Mouse (Mus musculus): ENCODE measurements around the gene Rec8. TPM values are rescaled to one million over a fixed set of nuclear protein-coding genes. Genes with fewer than 3 reads are reported as not detected.

Gene Rec8
- 8.8 and 14.1 TPM in 2 replicates for polyA plus RNA-seq (2014; fragmentation: Nextera tagmentation; extraction: Ambion mirVana)

DNA sequence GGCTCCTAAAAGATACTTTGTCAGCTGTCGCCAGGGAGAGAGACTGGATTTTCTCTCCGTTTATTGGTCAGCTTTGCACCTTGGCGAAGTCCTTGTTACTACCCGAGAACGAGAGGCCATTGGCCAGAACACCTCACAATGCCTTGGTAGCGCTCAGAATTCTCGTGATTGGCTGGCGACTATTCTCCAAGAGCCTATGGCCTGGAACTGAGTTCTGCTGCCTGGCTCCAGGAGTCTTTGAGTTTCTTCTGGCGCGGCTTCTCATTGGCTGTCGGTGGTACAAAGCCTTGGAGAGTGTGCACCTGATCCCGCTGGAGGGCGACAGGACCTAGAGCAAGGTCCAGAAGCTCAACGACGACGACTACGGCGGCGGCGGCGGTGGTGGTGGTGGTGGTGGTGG is at the start of gene Rec8:
TSS of gene Rec8 (plus strand) at position 216 of the 400 bp plus-strand sequence.
- peaks cover 14% of the 10 kb centered on the region; the same call in 1 of the 2 replicates for H3K4me1 ChIP-seq (ENCODE audit: control insufficient read depth, insufficient read depth, low read length)
- 9% methylated on average over 21 of the region's 21 CpGs for WGBS (ENCODE audit: insufficient replicate concordance)
- ATAC-seq (replicated peaks; ENCODE audit: insufficient number of reproducible peaks, low FRiP score, low TSS enrichment) = peak; percentile 71
- no peaks in the 10 kb centered on the region for H3K9me3 ChIP-seq (replicated peaks; ENCODE audit: control insufficient read depth, low read length)
- H3K9ac ChIP-seq (ENCODE audit: low read depth, low read length) = peak within 1 kb of the TSS; percentile 56; the same call in 1 of the 2 replicates
- H3K4me2 ChIP-seq = peak within 1 kb of the TSS; percentile 57
- H3K27ac ChIP-seq (ENCODE audit: low read depth, low read length) = no peak within 1 kb of the TSS
- H3K27me3 ChIP-seq (ENCODE audit: control insufficient read depth, insufficient read depth, low read length) = no peaks in the 10 kb centered on the region
- no peaks in the 10 kb centered on the region for H3K36me3 ChIP-seq (ENCODE audit: control insufficient read depth, insufficient read depth, low read length)
- H3K4me3 ChIP-seq (ENCODE audit: low read depth, low read length) = peak within 1 kb of the TSS; percentile 35

DNA sequence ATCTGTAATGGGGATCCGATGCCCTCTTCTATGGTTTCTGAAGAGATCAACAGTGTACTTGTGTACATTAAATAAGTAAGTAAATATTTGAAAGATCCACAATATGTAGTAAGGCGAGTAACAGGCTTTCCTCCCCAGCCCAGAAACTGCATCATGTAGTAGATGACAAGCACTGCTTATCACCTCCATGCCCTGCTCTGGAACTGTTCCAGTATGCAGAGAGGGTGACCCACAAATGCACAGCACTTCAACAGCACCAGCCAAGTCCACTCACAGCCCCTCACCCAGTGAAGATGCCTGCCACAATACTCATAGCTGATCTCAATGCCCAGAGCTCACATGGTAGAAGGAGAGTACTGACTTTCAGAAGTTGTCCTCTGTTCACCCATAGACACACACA is 47.2 kb upstream of the Rec8 start:
- Histone ChIP-seq H3K27ac (ENCODE audit: low read depth, low read length) (no peak overlapping the region), H3K36me3 (ENCODE audit: control insufficient read depth, insufficient read depth, low read length) (peaks cover 25% of the 10 kb centered on the region)

GRCm38 (mm10) chr14:55571760-55572159 is 46.1 kb upstream of the Rec8 start:
- Histone ChIP-seq H3K27me3 (ENCODE audit: control insufficient read depth, insufficient read depth, low read length) (no peaks in the 10 kb centered on the region), H3K4me2 (no peak overlapping the region), H3K9ac (ENCODE audit: low read depth, low read length) (no peak overlapping the region), H3K4me1 (ENCODE audit: control insufficient read depth, insufficient read depth, low read length) (peaks cover 18% of the 10 kb centered on the region), H3K36me3 (ENCODE audit: control insufficient read depth, insufficient read depth, low read length) (peaks cover 16% of the 10 kb centered on the region), H3K9me3 (replicated peaks; ENCODE audit: control insufficient read depth, low read length) (no peaks in the 10 kb centered on the region), H3K4me3 (ENCODE audit: low read depth, low read length) (no peak overlapping the region), H3K27ac (ENCODE audit: low read depth, low read length) (no peak overlapping the region)
- ATAC-seq (replicated peaks; ENCODE audit: insufficient number of reproducible peaks, low FRiP score, low TSS enrichment) = no peak

More for the DNA sequence above, 47.2 kb upstream of the Rec8 start:
- no peaks in the 10 kb centered on the region for H3K27me3 ChIP-seq (ENCODE audit: control insufficient read depth, insufficient read depth, low read length)
- no peaks in the 10 kb centered on the region for H3K9me3 ChIP-seq (replicated peaks; ENCODE audit: control insufficient read depth, low read length)
- H3K4me1 ChIP-seq (ENCODE audit: control insufficient read depth, insufficient read depth, low read length) = peaks cover 9% of the 10 kb centered on the region
- WGBS (ENCODE audit: insufficient replicate concordance) = 85% methylated on average over 2 of the region's 2 CpGs
- no peak for ATAC-seq (replicated peaks; ENCODE audit: insufficient number of reproducible peaks, low FRiP score, low TSS enrichment)
- H3K4me2 ChIP-seq = no peak overlapping the region
- H3K9ac ChIP-seq (ENCODE audit: low read depth, low read length) = no peak overlapping the region
- H3K4me3 ChIP-seq (ENCODE audit: low read depth, low read length) = no peak overlapping the region

DNA sequence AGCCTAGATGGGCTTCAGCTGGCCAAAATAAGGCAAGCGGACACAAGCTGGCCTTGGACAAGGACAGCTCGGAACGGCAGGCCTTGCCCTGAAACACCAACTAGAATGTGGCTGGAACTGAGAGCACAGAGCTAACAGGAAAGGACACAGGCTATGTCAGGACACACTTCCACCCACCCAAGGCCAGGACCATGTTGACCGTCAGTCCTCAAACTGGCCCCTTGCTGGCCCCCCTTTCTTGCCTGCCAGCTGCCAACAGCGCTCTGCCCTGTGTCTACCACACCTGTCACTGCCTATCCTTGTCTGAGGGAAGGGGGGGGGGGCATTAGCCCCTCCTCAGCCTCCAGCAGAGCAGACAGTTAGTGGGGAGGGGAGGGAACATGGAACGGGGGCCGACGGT is 42.5 kb upstream of the Rec8 start, which contains the start of gene Fitm1:
TSS of gene Fitm1 (plus strand) at position 316 of the 400 bp plus-strand sequence.
- H3K9ac ChIP-seq (ENCODE audit: low read depth, low read length) = peak within 1 kb of the TSS; percentile 81

DNA sequence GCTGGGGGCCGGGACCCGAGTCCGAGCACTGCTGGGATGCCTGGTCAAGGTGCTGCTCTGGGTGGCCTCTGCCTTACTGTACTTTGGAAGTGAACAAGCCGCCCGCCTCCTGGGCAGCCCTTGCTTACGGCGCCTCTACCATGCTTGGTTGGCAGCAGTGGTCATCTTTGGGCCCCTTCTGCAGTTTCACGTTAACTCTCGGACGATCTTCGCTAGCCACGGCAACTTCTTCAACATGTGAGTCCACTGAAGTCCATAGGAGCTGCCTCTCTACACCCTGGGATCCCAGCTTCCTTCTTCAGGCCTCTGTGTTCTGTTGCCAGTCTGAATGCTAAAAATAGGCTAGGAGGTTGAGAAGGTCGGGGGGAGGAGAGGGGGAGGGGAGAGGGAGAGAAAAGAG is 42.1 kb upstream of the Rec8 start:
- peak overlapping the region; percentile 39 for H3K4me3 ChIP-seq (ENCODE audit: low read depth, low read length)
- H3K4me1 ChIP-seq (ENCODE audit: control insufficient read depth, insufficient read depth, low read length) = peaks cover 25% of the 10 kb centered on the region
- H3K9ac ChIP-seq (ENCODE audit: low read depth, low read length) = peak overlapping the region; percentile 81
- H3K27ac ChIP-seq (ENCODE audit: low read depth, low read length) = peak overlapping the region; percentile 98
- H3K36me3 ChIP-seq (ENCODE audit: control insufficient read depth, insufficient read depth, low read length) = peaks cover 8% of the 10 kb centered on the region; the same call in 1 of the 2 replicates
- 49% methylated on average over 13 of the region's 13 CpGs for WGBS (ENCODE audit: insufficient replicate concordance)
- no peak for ATAC-seq (replicated peaks; ENCODE audit: insufficient number of reproducible peaks, low FRiP score, low TSS enrichment)
- peak overlapping the region; percentile 68 for H3K4me2 ChIP-seq
- no peaks in the 10 kb centered on the region for H3K9me3 ChIP-seq (replicated peaks; ENCODE audit: control insufficient read depth, low read length)
- no peaks in the 10 kb centered on the region for H3K27me3 ChIP-seq (ENCODE audit: control insufficient read depth, insufficient read depth, low read length)

More for the DNA sequence above, 42.5 kb upstream of the Rec8 start, which contains the start of gene Fitm1:
- Histone ChIP-seq H3K27ac (ENCODE audit: low read depth, low read length) (peak within 1 kb of the TSS; percentile 98), H3K27me3 (ENCODE audit: control insufficient read depth, insufficient read depth, low read length) (no peaks in the 10 kb centered on the region), H3K36me3 (ENCODE audit: control insufficient read depth, insufficient read depth, low read length) (peaks cover 6% of the 10 kb centered on the region; the same call in 1 of the 2 replicates), H3K4me2 (peak within 1 kb of the TSS; percentile 68), H3K4me1 (ENCODE audit: control insufficient read depth, insufficient read depth, low read length) (peaks cover 27% of the 10 kb centered on the region), H3K4me3 (ENCODE audit: low read depth, low read length) (peak within 1 kb of the TSS; percentile 39), H3K9me3 (replicated peaks; ENCODE audit: control insufficient read depth, low read length) (no peaks in the 10 kb centered on the region)
- ATAC-seq (replicated peaks; ENCODE audit: insufficient number of reproducible peaks, low FRiP score, low TSS enrichment) = peak; percentile 62
- WGBS (ENCODE audit: insufficient replicate concordance) = 41% methylated on average over 8 of the region's 8 CpGs

DNA sequence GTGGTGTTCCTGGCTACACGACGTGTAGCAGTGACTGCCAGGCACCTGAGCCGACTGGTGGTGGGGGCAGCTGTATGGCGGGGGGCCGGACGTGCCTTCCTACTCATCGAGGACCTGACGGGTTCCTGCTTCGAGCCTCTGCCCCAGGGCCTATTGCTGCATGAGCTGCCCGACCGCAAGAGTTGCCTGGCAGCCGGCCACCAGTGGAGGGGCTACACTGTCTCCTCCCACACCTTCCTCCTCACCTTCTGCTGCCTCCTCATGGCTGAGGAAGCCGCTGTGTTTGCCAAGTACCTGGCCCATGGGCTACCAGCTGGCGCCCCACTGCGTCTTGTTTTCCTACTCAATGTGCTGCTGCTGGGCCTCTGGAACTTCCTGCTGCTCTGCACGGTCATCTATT is 41.5 kb upstream of the Rec8 start:
- Histone ChIP-seq H3K4me3 (ENCODE audit: low read depth, low read length) (peak overlapping the region; percentile 39), H3K9me3 (replicated peaks; ENCODE audit: control insufficient read depth, low read length) (no peaks in the 10 kb centered on the region), H3K36me3 (ENCODE audit: control insufficient read depth, insufficient read depth, low read length) (peaks cover 9% of the 10 kb centered on the region; the same call in 1 of the 2 replicates), H3K4me1 (ENCODE audit: control insufficient read depth, insufficient read depth, low read length) (peaks cover 25% of the 10 kb centered on the region), H3K27ac (ENCODE audit: low read depth, low read length) (peak overlapping the region; percentile 98), H3K9ac (ENCODE audit: low read depth, low read length) (peak overlapping the region; percentile 81), H3K27me3 (ENCODE audit: control insufficient read depth, insufficient read depth, low read length) (no peaks in the 10 kb centered on the region), H3K4me2 (peak overlapping the region; percentile 68)
- 61% methylated on average over 16 of the region's 16 CpGs for WGBS (ENCODE audit: insufficient replicate concordance)
- no peak for ATAC-seq (replicated peaks; ENCODE audit: insufficient number of reproducible peaks, low FRiP score, low TSS enrichment)

DNA sequence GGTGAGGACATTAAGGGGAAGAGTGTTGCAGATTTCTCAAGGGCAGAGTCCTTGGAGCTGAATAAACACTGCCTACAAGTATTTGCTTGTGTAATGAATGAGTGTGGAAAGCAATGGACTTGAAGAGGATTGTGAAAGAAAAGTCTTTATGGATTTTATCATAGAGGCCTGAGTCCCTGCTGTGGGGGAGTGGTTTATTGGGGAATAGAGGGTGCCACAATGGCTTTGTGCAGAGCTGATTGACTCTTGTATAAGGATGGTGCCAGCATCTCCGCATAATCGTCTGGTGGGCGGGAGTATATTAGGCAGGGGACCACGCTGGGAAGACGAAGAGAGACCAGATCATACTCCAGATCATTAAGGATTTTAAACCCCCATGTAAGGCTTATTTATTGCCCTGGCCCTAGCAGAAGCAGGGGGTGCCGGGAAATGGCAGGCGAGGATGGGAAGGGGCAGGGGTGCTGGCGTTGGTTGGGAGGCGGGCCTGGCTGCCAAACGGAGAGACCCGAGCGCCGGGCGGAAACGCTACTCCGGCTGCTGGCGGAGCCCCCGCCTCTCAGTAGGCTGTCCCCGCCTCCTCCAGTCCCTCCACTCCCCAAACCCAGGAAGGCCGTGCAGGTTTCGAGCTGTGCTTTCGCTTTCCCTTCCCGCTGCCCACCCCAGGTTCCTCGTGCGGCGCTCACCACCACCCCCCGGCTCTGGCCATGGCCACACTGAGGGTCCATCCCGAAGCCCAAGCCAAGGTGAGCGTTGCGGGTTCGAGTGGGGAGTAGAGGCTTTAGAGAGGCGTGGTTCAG is 39.8 kb upstream of the Rec8 start, which contains the start of gene Psme1:
TSS of gene Psme1 (plus strand) at position 253 of the 797 bp plus-strand sequence.
- H3K4me1 ChIP-seq (ENCODE audit: control insufficient read depth, insufficient read depth, low read length) = peaks cover 25% of the 10 kb centered on the region
- 2% methylated on average over 32 of the region's 32 CpGs for WGBS (ENCODE audit: insufficient replicate concordance)
- peak within 1 kb of the TSS; percentile 88 for H3K4me3 ChIP-seq (ENCODE audit: low read depth, low read length)
- peaks cover 9% of the 10 kb centered on the region; the same call in 1 of the 2 replicates for H3K36me3 ChIP-seq (ENCODE audit: control insufficient read depth, insufficient read depth, low read length)
- no peaks in the 10 kb centered on the region for H3K27me3 ChIP-seq (ENCODE audit: control insufficient read depth, insufficient read depth, low read length)
- peak within 1 kb of the TSS; percentile 96 for H3K9ac ChIP-seq (ENCODE audit: low read depth, low read length)
- peak; percentile 76 for ATAC-seq (replicated peaks; ENCODE audit: insufficient number of reproducible peaks, low FRiP score, low TSS enrichment)
- H3K27ac ChIP-seq (ENCODE audit: low read depth, low read length) = peak within 1 kb of the TSS; percentile 83
- peak within 1 kb of the TSS; percentile 93 for H3K4me2 ChIP-seq
- no peaks in the 10 kb centered on the region for H3K9me3 ChIP-seq (replicated peaks; ENCODE audit: control insufficient read depth, low read length)

- H3K36me3 ChIP-seq (ENCODE audit: control insufficient read depth, insufficient read depth, low read length) = peaks cover 9% of the 10 kb centered on the region; the same call in 1 of the 2 replicates
- peak overlapping the region; percentile 83 for H3K27ac ChIP-seq (ENCODE audit: low read depth, low read length)
- H3K4me3 ChIP-seq (ENCODE audit: low read depth, low read length) = peak overlapping the region; percentile 88
- WGBS (ENCODE audit: insufficient replicate concordance) = 23% methylated on average over 6 of the region's 6 CpGs
- H3K9me3 ChIP-seq (replicated peaks; ENCODE audit: control insufficient read depth, low read length) = no peaks in the 10 kb centered on the region
- ATAC-seq (replicated peaks; ENCODE audit: insufficient number of reproducible peaks, low FRiP score, low TSS enrichment) = peak; percentile 24; the same call in 1 of the 2 replicates
- peaks cover 25% of the 10 kb centered on the region for H3K4me1 ChIP-seq (ENCODE audit: control insufficient read depth, insufficient read depth, low read length)
- peak overlapping the region; percentile 96 for H3K9ac ChIP-seq (ENCODE audit: low read depth, low read length)
- no peaks in the 10 kb centered on the region for H3K27me3 ChIP-seq (ENCODE audit: control insufficient read depth, insufficient read depth, low read length)
- peak overlapping the region; percentile 93 for H3K4me2 ChIP-seq
Measured at GRCm38 (mm10) chr14:55578668-55579269, 39.1 kb upstream of the Rec8 start.

Data from heart, embryonic 11.5 days (tissue).